Mouse (Mus musculus): Measurements from ENCODE around the gene Fyb2. TPM values are rescaled to one million over a fixed set of nuclear protein-coding genes. Genes with fewer than 3 reads are reported as not detected.
A peak's percentile ranks its signal among the peaks of the same experiment; 100 is the strongest.

The Fyb2 gene
- 1.7 and 1.8 TPM in 2 replicates for polyA plus RNA-seq (2015; fragmentation: Nextera tagmentation; extraction: Ambion mirVana)

DNA sequence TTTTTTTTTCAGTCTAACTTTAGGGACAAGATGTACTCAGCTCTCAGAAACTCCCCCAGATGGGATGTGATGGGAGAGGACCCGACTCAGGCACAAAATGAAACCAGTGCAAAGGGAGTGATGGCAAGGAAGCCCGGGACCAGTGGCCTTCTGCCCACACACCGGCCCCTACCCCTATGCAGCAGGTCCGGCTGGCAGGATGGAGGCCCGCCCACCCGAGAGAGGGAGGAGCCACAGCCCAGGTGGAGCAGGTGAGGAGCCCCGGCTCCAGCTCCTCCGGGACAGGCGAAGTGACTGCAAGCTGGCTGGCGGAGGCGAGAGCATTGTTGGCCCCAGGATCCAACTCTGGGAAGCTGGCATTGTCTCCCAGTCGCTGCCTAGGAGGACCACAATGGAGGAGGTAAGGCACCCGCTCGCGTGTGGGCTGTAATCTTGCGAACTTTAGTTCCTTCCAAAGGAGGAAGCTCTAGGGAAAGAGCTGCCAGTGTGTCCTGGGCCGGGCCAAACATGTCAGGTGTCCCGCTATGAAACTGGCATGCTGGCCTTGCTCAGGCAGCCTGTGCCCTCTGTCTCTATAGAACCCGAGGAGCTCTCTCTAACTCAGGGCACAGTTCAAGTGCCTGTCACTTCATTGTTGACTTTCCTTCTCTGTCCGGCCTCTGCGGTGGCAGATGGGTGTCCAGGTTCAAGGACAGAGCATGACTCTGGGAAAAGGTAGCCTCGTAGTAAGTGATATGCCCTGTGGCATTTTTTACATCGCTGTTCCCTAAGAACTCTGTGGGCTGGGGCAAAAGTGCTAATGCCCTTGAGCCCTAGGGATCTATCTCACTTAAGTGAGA lies at the start of gene Fyb2:
Gene Fyb2 (plus strand): TSS at position 166 of the 839 bp plus-strand sequence.
- H3K9ac ChIP-seq (replicated peaks): peak within 1 kb of the TSS; percentile 1; the same call in 1 of the 2 replicates
- H3K36me3 ChIP-seq (replicated peaks; ENCODE audit: insufficient read depth, low read length): no peaks in the 10 kb centered on the region
- H3K27ac ChIP-seq (ENCODE audit: low read depth): no peak within 1 kb of the TSS

DNA sequence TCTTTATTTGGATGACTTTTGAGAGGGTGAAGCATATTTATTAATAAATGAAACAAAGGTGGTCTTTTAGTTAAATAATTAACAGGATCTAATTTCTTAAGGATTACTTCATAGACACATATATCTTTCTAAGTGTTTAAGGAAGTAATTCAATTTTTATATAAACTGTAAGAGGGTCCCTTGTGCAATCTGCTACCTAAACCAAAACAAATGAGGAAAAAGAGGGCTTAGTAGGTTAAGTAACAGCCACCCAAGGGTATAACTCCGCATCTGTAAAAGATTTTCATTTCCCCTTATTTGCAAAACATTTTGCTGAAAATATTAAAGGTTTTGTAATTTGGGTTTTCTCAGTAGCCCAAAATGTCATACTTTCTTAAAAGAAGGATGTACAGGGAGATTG lies 48.9 kb upstream of the Fyb2 start:
- 68% methylated on average over 1 of the region's 1 CpGs for WGBS (ENCODE audit: insufficient replicate concordance)
- ATAC-seq: no peak
- no peak overlapping the region for H3K4me3 ChIP-seq (ENCODE audit: low read depth, low read length)
- H3K27me3 ChIP-seq (ENCODE audit: insufficient read depth, low read length): no peaks in the 10 kb centered on the region
- H3K27ac ChIP-seq (ENCODE audit: low read depth): no peak overlapping the region
- TF ChIP-seq CTCF (IDR thresholded peaks at IDR 0.05; ENCODE audit: low read depth): no peak
- TF ChIP-seq EP300 (IDR thresholded peaks at IDR 0.05; ENCODE audit: low read depth): no peak
- no peaks in the 10 kb centered on the region for H3K36me3 ChIP-seq (replicated peaks; ENCODE audit: insufficient read depth, low read length)
- H3K4me1 ChIP-seq (ENCODE audit: insufficient read depth): no peaks in the 10 kb centered on the region
- no peak overlapping the region for H3K9ac ChIP-seq (replicated peaks)
- no peak for DNase-seq
- no peak overlapping the region for H3K4me2 ChIP-seq (ENCODE audit: low read depth, low read length)
- no peaks in the 10 kb centered on the region for H3K9me3 ChIP-seq (ENCODE audit: low read length)

More for the DNA sequence above, at the start of gene Fyb2:
- peak within 1 kb of the TSS; percentile 55 for H3K4me2 ChIP-seq (ENCODE audit: low read depth, low read length)
- peak within 1 kb of the TSS; percentile 6 for H3K4me3 ChIP-seq (ENCODE audit: low read depth, low read length)
- TF ChIP-seq CTCF (IDR thresholded peaks at IDR 0.05; ENCODE audit: low read depth) (no peak), EP300 (IDR thresholded peaks at IDR 0.05; ENCODE audit: low read depth) (no peak)
- H3K27me3 ChIP-seq (ENCODE audit: insufficient read depth, low read length): no peaks in the 10 kb centered on the region
- peaks cover 3% of the 10 kb centered on the region; the same call in 1 of the 2 replicates for H3K4me1 ChIP-seq (ENCODE audit: insufficient read depth)
- peak; percentile 41 for DNase-seq
- WGBS (ENCODE audit: insufficient replicate concordance): 18% methylated on average over 22 of the region's 23 CpGs
- peak; percentile 57 for ATAC-seq
- H3K9me3 ChIP-seq (ENCODE audit: low read length): no peaks in the 10 kb centered on the region

DNA sequence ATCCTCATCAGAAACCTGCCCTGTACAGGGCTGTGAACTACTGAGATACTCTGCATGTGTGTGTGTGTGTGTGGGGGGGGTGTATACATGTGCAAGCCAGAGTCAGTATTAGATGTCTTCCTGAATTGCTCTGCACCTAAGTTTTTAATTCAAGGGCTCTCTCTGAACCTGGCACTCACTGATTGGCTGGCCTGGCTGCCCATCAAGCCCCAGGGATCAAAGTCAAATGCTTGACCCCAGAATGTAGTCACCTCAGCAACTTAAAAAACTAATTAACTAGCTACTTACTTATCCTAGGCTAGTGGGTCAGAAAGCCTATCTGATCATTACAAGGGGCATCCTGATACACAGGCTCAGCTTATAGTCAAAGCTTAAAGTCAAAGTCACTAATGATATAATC lies 43.7 kb upstream of the Fyb2 start:
- no peaks in the 10 kb centered on the region for H3K4me1 ChIP-seq (ENCODE audit: insufficient read depth)
- TF ChIP-seq EP300 (IDR thresholded peaks at IDR 0.05; ENCODE audit: low read depth) (no peak), CTCF (IDR thresholded peaks at IDR 0.05; ENCODE audit: low read depth) (no peak)
- no peak overlapping the region for H3K4me3 ChIP-seq (ENCODE audit: low read depth, low read length)
- peak; percentile 24 for DNase-seq
- no peaks in the 10 kb centered on the region for H3K27me3 ChIP-seq (ENCODE audit: insufficient read depth, low read length)
- H3K27ac ChIP-seq (ENCODE audit: low read depth): no peak overlapping the region
- H3K9me3 ChIP-seq (ENCODE audit: low read length): no peaks in the 10 kb centered on the region
- no peak overlapping the region for H3K9ac ChIP-seq (replicated peaks)
- no peak overlapping the region for H3K4me2 ChIP-seq (ENCODE audit: low read depth, low read length)
- no peaks in the 10 kb centered on the region for H3K36me3 ChIP-seq (replicated peaks; ENCODE audit: insufficient read depth, low read length)
- ATAC-seq: no peak

DNA sequence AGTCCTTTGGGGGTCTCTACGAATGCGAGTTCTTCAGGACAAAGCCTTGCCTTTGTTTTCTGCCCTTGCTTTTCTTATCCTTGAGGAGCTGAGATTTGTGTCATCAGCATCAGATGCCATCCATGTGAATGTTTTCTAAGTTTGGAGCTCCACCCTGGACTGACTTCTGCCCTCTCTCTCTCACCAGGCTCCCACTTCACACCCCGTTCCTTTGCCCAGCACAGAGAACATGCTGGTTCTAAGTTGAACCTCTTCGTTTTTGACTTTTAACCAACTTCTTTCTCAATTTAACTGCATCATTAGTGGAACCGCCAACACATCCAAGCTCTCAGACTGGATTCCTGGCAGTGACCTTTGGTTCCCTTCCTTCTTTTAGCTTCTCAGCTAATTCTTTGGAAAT lies 43.1 kb upstream of the Fyb2 start:
- no peaks in the 10 kb centered on the region for H3K4me1 ChIP-seq (ENCODE audit: insufficient read depth)
- H3K9me3 ChIP-seq (ENCODE audit: low read length): no peaks in the 10 kb centered on the region
- H3K27ac ChIP-seq (ENCODE audit: low read depth): no peak overlapping the region
- no peak overlapping the region for H3K4me2 ChIP-seq (ENCODE audit: low read depth, low read length)
- DNase-seq: no peak
- no peaks in the 10 kb centered on the region for H3K27me3 ChIP-seq (ENCODE audit: insufficient read depth, low read length)
- H3K9ac ChIP-seq (replicated peaks): no peak overlapping the region
- WGBS (ENCODE audit: insufficient replicate concordance): 79% methylated on average over 5 of the region's 5 CpGs
- H3K4me3 ChIP-seq (ENCODE audit: low read depth, low read length): no peak overlapping the region
- ATAC-seq: no peak
- no peaks in the 10 kb centered on the region for H3K36me3 ChIP-seq (replicated peaks; ENCODE audit: insufficient read depth, low read length)
- no peak for TF ChIP-seq CTCF (IDR thresholded peaks at IDR 0.05; ENCODE audit: low read depth)
- TF ChIP-seq EP300 (IDR thresholded peaks at IDR 0.05; ENCODE audit: low read depth): no peak

- DNase-seq (no peak), ATAC-seq (no peak; the same call in 1 of the 2 replicates)
- TF ChIP-seq EP300 (IDR thresholded peaks at IDR 0.05; ENCODE audit: low read depth): no peak
- peak; percentile 35 for TF ChIP-seq CTCF (IDR thresholded peaks at IDR 0.05; ENCODE audit: low read depth)
- 51% methylated on average over 4 of the region's 4 CpGs for WGBS (ENCODE audit: insufficient replicate concordance)
- Histone ChIP-seq H3K9ac (replicated peaks) (peak overlapping the region; percentile 50), H3K4me3 (ENCODE audit: low read depth, low read length) (peak overlapping the region; percentile 41), H3K4me1 (ENCODE audit: insufficient read depth) (no peaks in the 10 kb centered on the region), H3K9me3 (ENCODE audit: low read length) (no peaks in the 10 kb centered on the region), H3K27ac (ENCODE audit: low read depth) (peak overlapping the region; percentile 70), H3K36me3 (replicated peaks; ENCODE audit: insufficient read depth, low read length) (no peaks in the 10 kb centered on the region), H3K27me3 (ENCODE audit: insufficient read depth, low read length) (no peaks in the 10 kb centered on the region), H3K4me2 (ENCODE audit: low read depth, low read length) (peak overlapping the region; percentile 56)
Measured at GRCm38 (mm10) chr4:104875832-104876231, 37.4 kb upstream of the Fyb2 start.

DNA sequence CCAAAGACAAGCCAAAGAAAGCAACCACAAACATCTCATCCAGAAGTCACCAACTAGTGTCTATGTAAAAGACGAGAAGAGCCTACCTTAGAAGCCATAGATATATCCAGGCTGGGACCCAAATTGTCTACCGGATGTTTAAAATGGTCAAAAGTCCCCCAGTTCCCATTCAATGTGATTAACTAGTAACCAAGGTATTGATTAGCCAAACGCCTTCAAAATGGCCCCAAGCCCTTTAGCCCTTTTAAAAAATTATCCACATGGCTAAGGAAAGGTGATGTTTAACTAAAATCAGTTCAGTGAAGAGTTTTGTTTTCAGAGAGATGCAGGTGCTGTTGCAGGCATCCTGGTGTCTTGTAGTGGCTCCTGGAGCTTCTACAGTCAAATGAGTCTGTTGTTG lies 36.9 kb upstream of the Fyb2 start, which contains the start of gene C8a:
Gene C8a (minus strand): TSS at position 76 of the 400 bp plus-strand sequence.
- Histone ChIP-seq H3K4me3 (ENCODE audit: low read depth, low read length) (peak within 1 kb of the TSS; percentile 41), H3K27me3 (ENCODE audit: insufficient read depth, low read length) (no peaks in the 10 kb centered on the region), H3K4me2 (ENCODE audit: low read depth, low read length) (peak within 1 kb of the TSS; percentile 56), H3K27ac (ENCODE audit: low read depth) (peak within 1 kb of the TSS; percentile 70), H3K36me3 (replicated peaks; ENCODE audit: insufficient read depth, low read length) (no peaks in the 10 kb centered on the region), H3K9ac (replicated peaks) (peak within 1 kb of the TSS; percentile 50), H3K4me1 (ENCODE audit: insufficient read depth) (0 out of 2 replicates have a peak, but pooled peaks cover 2% of the 10 kb centered on the region), H3K9me3 (ENCODE audit: low read length) (no peaks in the 10 kb centered on the region)
- ATAC-seq (peak; percentile 55; the same call in 1 of the 2 replicates), DNase-seq (peak; percentile 17)
- 49% methylated on average over 3 of the region's 3 CpGs for WGBS (ENCODE audit: insufficient replicate concordance)
- TF ChIP-seq EP300 (IDR thresholded peaks at IDR 0.05; ENCODE audit: low read depth) (no peak), CTCF (IDR thresholded peaks at IDR 0.05; ENCODE audit: low read depth) (no peak)

Data from liver, postnatal 0 days (tissue).